Mouse (Mus musculus) neural tube, embryonic 14.5 days (tissue): ENCODE results near the gene Pllp. TPM values are rescaled to one million over a fixed set of nuclear protein-coding genes. Genes with fewer than 3 reads are reported as not detected.
A peak's percentile ranks its signal among the peaks of the same experiment; 100 is the strongest.

Source experiments
- ATAC-seq: fragments of 200-750 bp; cut with Nextera tagmentation; 2 replicates; pipeline ENCODE4 v1.8.0; 2017; ENCODE audit warnings: low read depth, mild to moderate bottlenecking, moderate TSS enrichment, moderate library complexity
- H3K27ac ChIP-seq: fragments of 300-500 bp; sonication (generic); 2 replicates; pipeline ENCODE4 v1.5.1; 2014; ENCODE audit warnings: low read depth, mild to moderate bottlenecking, control low read depth, low read length, moderate library complexity, mixed read lengths
- H3K27me3 ChIP-seq: fragments of 300-500 bp; sonication (generic); 2 replicates; pipeline ENCODE4 v1.6.1; 2014; ENCODE audit warnings: low read length; ENCODE audit not compliant: control insufficient read depth, insufficient read depth
- H3K36me3 ChIP-seq: fragments of 300-500 bp; sonication (generic); 2 replicates; pipeline ENCODE4 v1.6.1; 2014; ENCODE audit warnings: low read length, mixed read lengths; ENCODE audit not compliant: control insufficient read depth, insufficient read depth
- H3K4me1 ChIP-seq: fragments of 300-500 bp; sonication (generic); 2 replicates; pipeline ENCODE4 v1.6.1; 2014; ENCODE audit warnings: low read length; ENCODE audit not compliant: control insufficient read depth, insufficient read depth
- H3K4me2 ChIP-seq: fragments of 300-500 bp; sonication (generic); 2 replicates; pipeline ENCODE4 v1.6.1; 2014; ENCODE audit warnings: mild to moderate bottlenecking, low read depth, low read length, control low read depth
- H3K4me3 ChIP-seq: fragments of 300-500 bp; sonication (generic); 2 replicates; pipeline ENCODE4 v1.5.1; 2014; ENCODE audit warnings: low read depth, low read length, control low read depth, mixed read lengths
- H3K9ac ChIP-seq: fragments of 300-500 bp; sonication (generic); replicated peaks from 2 replicates; pipeline ENCODE4 v1.6.1; 2014; ENCODE audit warnings: low read depth, mild to moderate bottlenecking, control low read depth, low read length, mixed read lengths
- H3K9me3 ChIP-seq: fragments of 300-500 bp; sonication (generic); 2 replicates; pipeline ENCODE4 v1.6.1; 2016; ENCODE audit warnings: low read length; ENCODE audit not compliant: control insufficient read depth
- WGBS: fragments of 180-500 bp; shearing (Covaris S2); extraction: QIAGEN DNeasy Blood & Tissue Kit; methylation state at CpG from one replicate; pipeline ENCODE4 v1.1.7; 2014; 5-methylcytosine and 5-hydroxymethylcytosine counted together
- polyA plus RNA-seq: library from polyadenylated mRNA; unstranded; fragments of >200 nt; fragmentation: Nextera tagmentation; extraction: Ambion mirVana; gene quantifications from 2 replicates; pipeline ENCODE4 v1.2.1, GENCODE M21; 2014

Pllp gene
- polyA plus RNA-seq: 2.2 and 2.9 TPM in 2 replicates

- peaks cover 29% of the 10 kb centered on the region for H3K27me3 ChIP-seq
Observed at GRCm38 (mm10) chr8:94695994-94696384, at the start of gene Pllp. Pllp (minus strand) TSS chr8:94696278.

DNA sequence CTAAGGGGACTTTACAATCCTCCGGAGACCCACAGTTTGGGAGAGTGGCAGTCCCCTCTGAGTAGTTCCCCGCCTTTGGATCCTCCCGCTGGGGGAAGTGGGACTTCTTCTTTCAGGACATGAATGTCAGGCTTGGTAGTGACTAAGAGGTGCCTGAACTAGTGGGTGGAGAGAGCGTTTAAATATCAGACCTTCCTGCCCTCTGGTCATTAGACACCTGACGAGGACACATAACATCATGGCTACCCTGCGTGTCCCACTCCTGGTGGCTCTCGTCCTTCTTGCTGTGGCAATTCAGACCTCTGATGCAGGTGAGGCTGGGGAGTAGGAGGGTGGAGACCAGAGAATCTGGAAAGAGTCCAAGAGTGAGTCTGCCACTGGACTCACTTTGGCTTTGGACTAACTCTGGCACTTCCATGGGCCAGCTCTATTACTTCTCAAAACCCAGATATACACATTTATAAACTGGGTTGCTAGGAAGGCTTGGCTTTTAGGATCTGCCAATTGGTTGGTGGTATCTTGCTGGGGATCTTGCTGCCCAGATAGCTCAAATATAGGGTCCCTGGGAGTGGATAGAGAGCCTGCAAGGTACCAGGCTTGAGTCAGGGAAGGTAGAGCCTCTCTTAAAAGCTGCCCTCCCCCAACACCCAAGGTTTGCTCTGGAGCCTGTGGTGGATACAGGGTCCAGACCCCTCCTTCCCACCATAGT, 49.6 kb upstream of the Pllp start, which contains the start of gene Ccl22:
Gene Ccl22 (plus strand): TSS at position 115 of the 709 bp plus-strand sequence.
- no peak within 1 kb of the TSS for H3K27ac ChIP-seq
- no peak for ATAC-seq
- no peaks in the 10 kb centered on the region for H3K27me3 ChIP-seq
- 89% methylated on average over 7 of the region's 7 CpGs for WGBS
- no peak within 1 kb of the TSS for H3K9ac ChIP-seq
- no peak within 1 kb of the TSS for H3K4me2 ChIP-seq
- H3K4me1 ChIP-seq: no peaks in the 10 kb centered on the region
- no peak within 1 kb of the TSS for H3K4me3 ChIP-seq
- no peaks in the 10 kb centered on the region for H3K9me3 ChIP-seq
- no peaks in the 10 kb centered on the region for H3K36me3 ChIP-seq

More at GRCm38 (mm10) chr8:94695994-94696384, at the start of gene Pllp:
- WGBS: under 1% methylated on average over 41 of the region's 41 CpGs
- peak; percentile 71 for ATAC-seq
- H3K27ac ChIP-seq: no peak within 1 kb of the TSS
- H3K9ac ChIP-seq: peak within 1 kb of the TSS; percentile 28
- no peaks in the 10 kb centered on the region for H3K9me3 ChIP-seq
- H3K36me3 ChIP-seq: no peaks in the 10 kb centered on the region
- peak within 1 kb of the TSS; percentile 38 for H3K4me3 ChIP-seq
- peak within 1 kb of the TSS; percentile 62 for H3K4me2 ChIP-seq
- H3K4me1 ChIP-seq: peaks cover 12% of the 10 kb centered on the region

DNA sequence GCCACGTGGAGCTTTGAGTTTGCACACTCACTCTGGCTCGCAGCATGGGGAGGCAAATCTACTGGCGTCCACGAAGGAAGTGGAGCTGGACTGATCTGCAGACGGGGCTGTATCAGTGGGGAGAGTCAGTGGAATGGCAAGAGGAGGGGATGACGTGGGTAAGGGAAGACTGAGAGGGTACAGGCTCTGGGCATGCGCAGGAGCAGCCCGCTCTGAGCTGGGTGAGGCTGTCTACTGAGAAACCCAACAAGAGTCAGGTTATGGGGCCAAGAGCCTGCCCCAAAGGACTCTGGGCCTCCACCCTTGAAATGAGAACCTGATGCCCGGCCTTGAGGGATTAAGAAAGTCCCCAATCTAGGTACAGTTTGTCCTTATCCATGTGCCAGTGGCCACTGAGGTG, 48.9 kb upstream of the Pllp start:
- Histone ChIP-seq H3K9me3 (no peaks in the 10 kb centered on the region), H3K4me2 (no peak overlapping the region), H3K9ac (no peak overlapping the region), H3K36me3 (no peaks in the 10 kb centered on the region), H3K27ac (no peak overlapping the region), H3K4me1 (no peaks in the 10 kb centered on the region), H3K4me3 (no peak overlapping the region), H3K27me3 (no peaks in the 10 kb centered on the region)
- ATAC-seq: no peak
- 90% methylated on average over 9 of the region's 9 CpGs for WGBS

GRCm38 (mm10) chr8:94744484-94744883, 48.4 kb upstream of the Pllp start:
- H3K9ac ChIP-seq: no peak overlapping the region
- WGBS: 90% methylated on average over 5 of the region's 5 CpGs
- no peak overlapping the region for H3K27ac ChIP-seq
- no peak overlapping the region for H3K4me3 ChIP-seq
- no peaks in the 10 kb centered on the region for H3K9me3 ChIP-seq
- H3K36me3 ChIP-seq: no peaks in the 10 kb centered on the region
- H3K4me1 ChIP-seq: no peaks in the 10 kb centered on the region
- no peak overlapping the region for H3K4me2 ChIP-seq
- ATAC-seq: no peak
- no peaks in the 10 kb centered on the region for H3K27me3 ChIP-seq

- Histone ChIP-seq H3K9me3 (no peaks in the 10 kb centered on the region), H3K9ac (no peak overlapping the region), H3K4me3 (no peak overlapping the region), H3K36me3 (no peaks in the 10 kb centered on the region), H3K27ac (no peak overlapping the region), H3K27me3 (no peaks in the 10 kb centered on the region), H3K4me2 (no peak overlapping the region), H3K4me1 (no peaks in the 10 kb centered on the region)
- 93% methylated on average over 4 of the region's 4 CpGs for WGBS
- no peak for ATAC-seq
Observed at GRCm38 (mm10) chr8:94741726-94742125, 45.6 kb upstream of the Pllp start.

GRCm38 (mm10) chr8:94740591-94740990, 44.5 kb upstream of the Pllp start:
- no peaks in the 10 kb centered on the region for H3K27me3 ChIP-seq
- 90% methylated on average over 3 of the region's 3 CpGs for WGBS
- no peak overlapping the region for H3K27ac ChIP-seq
- H3K4me2 ChIP-seq: no peak overlapping the region
- no peak for ATAC-seq
- no peaks in the 10 kb centered on the region for H3K9me3 ChIP-seq
- no peaks in the 10 kb centered on the region for H3K36me3 ChIP-seq
- H3K4me1 ChIP-seq: no peaks in the 10 kb centered on the region
- no peak overlapping the region for H3K4me3 ChIP-seq
- no peak overlapping the region for H3K9ac ChIP-seq

DNA sequence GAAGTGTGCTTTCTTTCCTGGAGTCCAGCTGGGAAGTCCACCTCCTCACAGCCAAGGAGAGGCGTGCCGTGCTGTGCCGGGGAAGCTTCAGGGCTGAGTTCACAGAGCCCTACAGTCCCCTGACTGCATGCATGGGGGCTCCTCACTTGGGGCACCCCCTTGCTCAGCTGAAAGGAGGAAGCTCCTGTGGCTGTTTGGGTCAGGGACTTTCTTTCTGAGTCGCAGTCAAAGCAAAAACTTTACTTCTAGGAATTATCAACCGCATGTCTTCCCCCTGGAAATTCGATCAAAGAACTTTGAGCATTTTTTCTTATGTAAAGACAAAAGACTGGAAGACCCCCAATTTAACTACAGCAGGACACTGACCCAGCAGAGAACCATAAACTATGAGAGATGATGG, 43.8 kb upstream of the Pllp start:
- Histone ChIP-seq H3K9ac (no peak overlapping the region), H3K4me2 (no peak overlapping the region), H3K4me3 (no peak overlapping the region), H3K4me1 (no peaks in the 10 kb centered on the region), H3K27me3 (no peaks in the 10 kb centered on the region), H3K36me3 (no peaks in the 10 kb centered on the region), H3K9me3 (no peaks in the 10 kb centered on the region), H3K27ac (no peak overlapping the region)
- WGBS: 83% methylated on average over 6 of the region's 6 CpGs
- no peak for ATAC-seq

DNA sequence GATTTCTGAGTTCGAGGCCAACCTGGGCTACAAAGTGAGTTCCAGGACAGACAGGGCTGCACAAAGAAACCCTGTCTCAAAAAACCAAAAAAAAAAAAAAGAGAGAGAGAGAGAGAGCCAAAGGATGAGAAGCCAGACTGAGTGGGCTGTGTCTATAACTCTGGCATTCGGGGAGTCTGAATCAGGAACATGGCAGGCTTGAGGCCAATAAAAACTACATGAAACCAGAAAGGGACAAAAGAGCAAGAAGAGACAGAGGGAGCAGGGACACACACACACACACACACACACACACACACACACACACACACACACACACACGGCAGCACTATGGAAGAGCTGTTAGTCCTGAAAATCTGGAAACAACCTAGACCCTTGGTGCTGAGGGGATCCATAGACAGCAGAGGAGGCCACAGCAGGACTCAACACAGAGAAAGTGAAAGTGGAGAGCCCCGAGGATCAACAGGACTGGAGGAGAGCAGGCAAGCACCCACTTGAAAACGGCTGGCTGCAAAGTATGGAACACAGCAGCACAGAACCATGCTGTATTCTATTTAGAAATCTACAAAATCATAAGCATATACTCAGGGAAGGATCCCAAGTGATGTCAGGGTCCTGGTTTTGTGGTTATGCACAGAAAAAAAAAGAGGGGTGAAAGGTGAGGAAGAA, 39.5 kb upstream of the Pllp start:
- H3K4me2 ChIP-seq: no peak overlapping the region
- H3K36me3 ChIP-seq: no peaks in the 10 kb centered on the region
- no peaks in the 10 kb centered on the region for H3K9me3 ChIP-seq
- H3K4me3 ChIP-seq: no peak overlapping the region
- H3K4me1 ChIP-seq: no peaks in the 10 kb centered on the region
- no peak overlapping the region for H3K9ac ChIP-seq
- H3K27ac ChIP-seq: no peak overlapping the region
- 73% methylated on average over 5 of the region's 5 CpGs for WGBS
- ATAC-seq: no peak
- no peaks in the 10 kb centered on the region for H3K27me3 ChIP-seq

- no peak overlapping the region for H3K27ac ChIP-seq
- H3K4me2 ChIP-seq: no peak overlapping the region
- no peaks in the 10 kb centered on the region for H3K9me3 ChIP-seq
- WGBS: 81% methylated on average over 7 of the region's 7 CpGs
- H3K4me3 ChIP-seq: no peak overlapping the region
- no peak overlapping the region for H3K9ac ChIP-seq
- no peaks in the 10 kb centered on the region for H3K27me3 ChIP-seq
- no peak for ATAC-seq
- H3K4me1 ChIP-seq: no peaks in the 10 kb centered on the region
- H3K36me3 ChIP-seq: no peaks in the 10 kb centered on the region
Observed at GRCm38 (mm10) chr8:94734735-94735350, 38.8 kb upstream of the Pllp start.
